Mouse (Mus musculus): ENCODE results near the gene Ecm2. TPM values are rescaled to one million over a fixed set of nuclear protein-coding genes. Genes with fewer than 3 reads are reported as not detected.
A peak's percentile ranks its signal among the peaks of the same experiment; 100 is the strongest.

The Ecm2 gene
- polyA plus RNA-seq, 1 experiment from 2014 or later = 2.6 TPM

GRCm38 (mm10) chr13:49544279-49544678 lies 39.7 kb downstream of the Ecm2 start, which contains the start of gene Aspn:
TSS of gene Aspn (plus strand) at chr13:49544443.
- H3K4me2 ChIP-seq (ENCODE audit: low read length) = no peak within 1 kb of the TSS
- H3K27me3 ChIP-seq (replicated peaks; ENCODE audit: control insufficient read depth, insufficient read depth, low read length) = no peaks in the 10 kb centered on the region
- no peaks in the 10 kb centered on the region for H3K36me3 ChIP-seq (ENCODE audit: control insufficient read depth, insufficient read depth, low read length)
- no peaks in the 10 kb centered on the region for H3K9me3 ChIP-seq (ENCODE audit: control insufficient read depth, low read length)
- no peaks in the 10 kb centered on the region for H3K4me1 ChIP-seq (ENCODE audit: control insufficient read depth, insufficient read depth, low read depth, low read length)
- H3K4me3 ChIP-seq (ENCODE audit: low read length) = no peak within 1 kb of the TSS
- H3K9ac ChIP-seq (ENCODE audit: low read depth, low read length) = no peak within 1 kb of the TSS
- no peak within 1 kb of the TSS for H3K27ac ChIP-seq (ENCODE audit: low read depth, low read length)
- 77% methylated on average over 3 of the region's 3 CpGs for WGBS
- ATAC-seq = no peak

GRCm38 (mm10) chr13:49545646-49546045 lies 41.0 kb downstream of the Ecm2 start:
- Histone ChIP-seq H3K4me1 (ENCODE audit: control insufficient read depth, insufficient read depth, low read depth, low read length) (no peaks in the 10 kb centered on the region), H3K27me3 (replicated peaks; ENCODE audit: control insufficient read depth, insufficient read depth, low read length) (no peaks in the 10 kb centered on the region), H3K4me3 (ENCODE audit: low read length) (no peak overlapping the region), H3K36me3 (ENCODE audit: control insufficient read depth, insufficient read depth, low read length) (no peaks in the 10 kb centered on the region), H3K9ac (ENCODE audit: low read depth, low read length) (no peak overlapping the region), H3K9me3 (ENCODE audit: control insufficient read depth, low read length) (no peaks in the 10 kb centered on the region), H3K27ac (ENCODE audit: low read depth, low read length) (no peak overlapping the region), H3K4me2 (ENCODE audit: low read length) (no peak overlapping the region)
- WGBS = 74% methylated on average over 3 of the region's 3 CpGs
- no peak for ATAC-seq

- Histone ChIP-seq H3K4me1 (ENCODE audit: control insufficient read depth, insufficient read depth, low read depth, low read length) (no peaks in the 10 kb centered on the region), H3K27ac (ENCODE audit: low read depth, low read length) (no peak overlapping the region), H3K9me3 (ENCODE audit: control insufficient read depth, low read length) (no peaks in the 10 kb centered on the region), H3K4me3 (ENCODE audit: low read length) (no peak overlapping the region), H3K27me3 (replicated peaks; ENCODE audit: control insufficient read depth, insufficient read depth, low read length) (no peaks in the 10 kb centered on the region), H3K4me2 (ENCODE audit: low read length) (no peak overlapping the region), H3K36me3 (ENCODE audit: control insufficient read depth, insufficient read depth, low read length) (no peaks in the 10 kb centered on the region), H3K9ac (ENCODE audit: low read depth, low read length) (no peak overlapping the region)
- 89% methylated on average over 1 of the region's 1 CpGs for WGBS
- ATAC-seq = no peak
Measured at GRCm38 (mm10) chr13:49546517-49546916, 41.9 kb downstream of the Ecm2 start.

- Histone ChIP-seq H3K9me3 (ENCODE audit: control insufficient read depth, low read length) (no peaks in the 10 kb centered on the region), H3K4me2 (ENCODE audit: low read length) (no peak overlapping the region), H3K9ac (ENCODE audit: low read depth, low read length) (no peak overlapping the region), H3K27ac (ENCODE audit: low read depth, low read length) (no peak overlapping the region), H3K4me1 (ENCODE audit: control insufficient read depth, insufficient read depth, low read depth, low read length) (no peaks in the 10 kb centered on the region), H3K36me3 (ENCODE audit: control insufficient read depth, insufficient read depth, low read length) (no peaks in the 10 kb centered on the region), H3K4me3 (ENCODE audit: low read length) (no peak overlapping the region), H3K27me3 (replicated peaks; ENCODE audit: control insufficient read depth, insufficient read depth, low read length) (no peaks in the 10 kb centered on the region)
- no peak for ATAC-seq
- WGBS = 79% methylated on average over 1 of the region's 1 CpGs
Measured at GRCm38 (mm10) chr13:49547563-49548150, 43.0 kb downstream of the Ecm2 start.

- no peaks in the 10 kb centered on the region for H3K9me3 ChIP-seq (ENCODE audit: control insufficient read depth, low read length)
- no peak overlapping the region for H3K27ac ChIP-seq (ENCODE audit: low read depth, low read length)
- over 99% methylated on average over 3 of the region's 3 CpGs for WGBS
- no peaks in the 10 kb centered on the region for H3K4me1 ChIP-seq (ENCODE audit: control insufficient read depth, insufficient read depth, low read depth, low read length)
- no peak for ATAC-seq
- no peak overlapping the region for H3K4me3 ChIP-seq (ENCODE audit: low read length)
- no peaks in the 10 kb centered on the region for H3K36me3 ChIP-seq (ENCODE audit: control insufficient read depth, insufficient read depth, low read length)
- H3K4me2 ChIP-seq (ENCODE audit: low read length) = no peak overlapping the region
- H3K9ac ChIP-seq (ENCODE audit: low read depth, low read length) = no peak overlapping the region
- H3K27me3 ChIP-seq (replicated peaks; ENCODE audit: control insufficient read depth, insufficient read depth, low read length) = no peaks in the 10 kb centered on the region
Measured at GRCm38 (mm10) chr13:49549616-49550015, 45.0 kb downstream of the Ecm2 start.

- Histone ChIP-seq H3K9ac (ENCODE audit: low read depth, low read length) (no peak overlapping the region), H3K4me3 (ENCODE audit: low read length) (no peak overlapping the region), H3K9me3 (ENCODE audit: control insufficient read depth, low read length) (no peaks in the 10 kb centered on the region), H3K27me3 (replicated peaks; ENCODE audit: control insufficient read depth, insufficient read depth, low read length) (no peaks in the 10 kb centered on the region), H3K4me1 (ENCODE audit: control insufficient read depth, insufficient read depth, low read depth, low read length) (no peaks in the 10 kb centered on the region), H3K27ac (ENCODE audit: low read depth, low read length) (no peak overlapping the region), H3K36me3 (ENCODE audit: control insufficient read depth, insufficient read depth, low read length) (no peaks in the 10 kb centered on the region), H3K4me2 (ENCODE audit: low read length) (no peak overlapping the region)
- no peak for ATAC-seq
- WGBS = 77% methylated on average over 5 of the region's 5 CpGs
Measured at GRCm38 (mm10) chr13:49554519-49554918, 49.9 kb downstream of the Ecm2 start.

GRCm38 (mm10) chr13:49556203-49556602 lies 51.6 kb downstream of the Ecm2 start:
- 76% methylated on average over 1 of the region's 1 CpGs for WGBS
- Histone ChIP-seq H3K36me3 (ENCODE audit: control insufficient read depth, insufficient read depth, low read length) (no peaks in the 10 kb centered on the region), H3K9me3 (ENCODE audit: control insufficient read depth, low read length) (no peaks in the 10 kb centered on the region), H3K27me3 (replicated peaks; ENCODE audit: control insufficient read depth, insufficient read depth, low read length) (no peaks in the 10 kb centered on the region), H3K4me1 (ENCODE audit: control insufficient read depth, insufficient read depth, low read depth, low read length) (no peaks in the 10 kb centered on the region), H3K27ac (ENCODE audit: low read depth, low read length) (no peak overlapping the region), H3K4me3 (ENCODE audit: low read length) (no peak overlapping the region), H3K4me2 (ENCODE audit: low read length) (no peak overlapping the region), H3K9ac (ENCODE audit: low read depth, low read length) (no peak overlapping the region)
- no peak for ATAC-seq

- H3K9ac ChIP-seq (ENCODE audit: low read depth, low read length) = no peak overlapping the region
- no peaks in the 10 kb centered on the region for H3K9me3 ChIP-seq (ENCODE audit: control insufficient read depth, low read length)
- H3K4me3 ChIP-seq (ENCODE audit: low read length) = no peak overlapping the region
- H3K27me3 ChIP-seq (replicated peaks; ENCODE audit: control insufficient read depth, insufficient read depth, low read length) = no peaks in the 10 kb centered on the region
- no peaks in the 10 kb centered on the region for H3K4me1 ChIP-seq (ENCODE audit: control insufficient read depth, insufficient read depth, low read depth, low read length)
- WGBS = 63% methylated on average over 1 of the region's 1 CpGs
- H3K4me2 ChIP-seq (ENCODE audit: low read length) = no peak overlapping the region
- ATAC-seq = no peak
- no peaks in the 10 kb centered on the region for H3K36me3 ChIP-seq (ENCODE audit: control insufficient read depth, insufficient read depth, low read length)
- H3K27ac ChIP-seq (ENCODE audit: low read depth, low read length) = no peak overlapping the region
Measured at GRCm38 (mm10) chr13:49556924-49557323, 52.3 kb downstream of the Ecm2 start.

GRCm38 (mm10) chr13:49559185-49559584 lies 54.6 kb downstream of the Ecm2 start:
- 32% methylated on average over 2 of the region's 2 CpGs for WGBS
- Histone ChIP-seq H3K27me3 (replicated peaks; ENCODE audit: control insufficient read depth, insufficient read depth, low read length) (no peaks in the 10 kb centered on the region), H3K9ac (ENCODE audit: low read depth, low read length) (no peak overlapping the region), H3K27ac (ENCODE audit: low read depth, low read length) (no peak overlapping the region), H3K4me3 (ENCODE audit: low read length) (no peak overlapping the region), H3K4me2 (ENCODE audit: low read length) (no peak overlapping the region), H3K36me3 (ENCODE audit: control insufficient read depth, insufficient read depth, low read length) (no peaks in the 10 kb centered on the region), H3K4me1 (ENCODE audit: control insufficient read depth, insufficient read depth, low read depth, low read length) (no peaks in the 10 kb centered on the region), H3K9me3 (ENCODE audit: control insufficient read depth, low read length) (no peaks in the 10 kb centered on the region)
- ATAC-seq = 0 out of 2 replicates have a peak, but pooled peaks have one; percentile 42

- Histone ChIP-seq H3K4me1 (ENCODE audit: control insufficient read depth, insufficient read depth, low read depth, low read length) (no peaks in the 10 kb centered on the region), H3K27me3 (replicated peaks; ENCODE audit: control insufficient read depth, insufficient read depth, low read length) (no peaks in the 10 kb centered on the region), H3K9me3 (ENCODE audit: control insufficient read depth, low read length) (no peaks in the 10 kb centered on the region), H3K27ac (ENCODE audit: low read depth, low read length) (no peak overlapping the region), H3K4me3 (ENCODE audit: low read length) (no peak overlapping the region), H3K36me3 (ENCODE audit: control insufficient read depth, insufficient read depth, low read length) (no peaks in the 10 kb centered on the region), H3K9ac (ENCODE audit: low read depth, low read length) (no peak overlapping the region), H3K4me2 (ENCODE audit: low read length) (no peak overlapping the region)
- 59% methylated on average over 2 of the region's 2 CpGs for WGBS
- ATAC-seq = no peak
Measured at GRCm38 (mm10) chr13:49560886-49561285, 56.3 kb downstream of the Ecm2 start.

All from hindbrain, embryonic 16.5 days (tissue).